Mouse (Mus musculus) liver (tissue): ENCODE measurements around the gene A930004D18Rik.

Experiments
- DNase-seq: peaks from one replicate; pipeline ENCODE4 v3.0.0-alpha.2; 2020; ENCODE audit warnings: mixed read lengths

Gene A930004D18Rik

DNA sequence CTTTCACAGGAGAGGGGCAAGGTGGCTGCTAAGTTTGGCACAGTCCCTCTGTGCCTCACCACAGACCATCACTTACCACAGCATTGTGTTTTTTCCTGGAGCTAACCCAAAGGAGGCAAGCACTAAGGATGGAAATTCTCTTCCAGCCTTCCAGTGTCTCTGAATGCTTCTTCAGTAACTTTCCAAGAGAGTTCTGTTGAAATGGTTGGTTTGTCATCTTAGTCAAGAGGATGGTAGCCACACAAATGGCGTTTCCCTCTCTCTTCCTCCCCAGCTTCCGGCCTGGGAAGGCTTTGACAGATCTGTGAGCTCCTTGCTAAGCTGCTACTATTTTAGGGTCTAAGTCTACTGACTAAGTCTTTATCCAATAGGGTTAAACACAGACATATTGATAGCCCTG, at the start of gene A930004D18Rik:
Gene A930004D18Rik (minus strand): TSS at position 247 of the 400 bp plus-strand sequence.
- no peak for DNase-seq

DNA sequence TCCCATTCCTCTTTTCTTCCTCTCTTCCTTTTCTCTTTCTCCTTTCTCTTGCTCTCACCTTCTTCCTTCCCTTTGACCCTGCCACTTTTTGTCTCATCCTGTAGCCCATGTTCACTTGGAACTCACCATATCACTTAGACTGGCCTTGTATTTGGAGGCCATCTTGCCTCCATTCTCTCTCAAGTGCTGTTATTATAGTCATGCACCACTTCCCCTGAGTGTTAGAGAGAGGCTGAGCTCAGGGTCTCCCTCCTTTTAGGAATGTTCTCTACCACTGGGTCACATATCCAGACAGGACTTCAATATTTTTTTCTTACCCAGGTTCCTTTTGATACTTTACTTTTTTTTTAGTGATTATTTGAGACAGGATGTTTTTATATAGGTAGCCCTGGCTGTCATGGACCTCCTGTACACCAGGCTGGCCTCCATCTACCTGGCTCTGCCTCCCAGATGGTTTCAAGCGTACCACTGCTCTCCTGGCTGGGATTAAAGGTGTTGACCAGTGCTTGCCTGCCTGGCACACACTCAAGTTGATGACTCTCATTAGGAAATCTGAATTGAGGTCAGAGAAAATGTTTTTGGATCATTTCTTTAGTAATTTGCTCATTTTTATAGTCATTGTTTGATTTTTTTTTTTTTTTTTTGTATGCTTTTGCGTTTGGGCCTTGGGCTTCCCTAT, 42.8 kb upstream of the A930004D18Rik start:
- DNase-seq = no peak

DNA sequence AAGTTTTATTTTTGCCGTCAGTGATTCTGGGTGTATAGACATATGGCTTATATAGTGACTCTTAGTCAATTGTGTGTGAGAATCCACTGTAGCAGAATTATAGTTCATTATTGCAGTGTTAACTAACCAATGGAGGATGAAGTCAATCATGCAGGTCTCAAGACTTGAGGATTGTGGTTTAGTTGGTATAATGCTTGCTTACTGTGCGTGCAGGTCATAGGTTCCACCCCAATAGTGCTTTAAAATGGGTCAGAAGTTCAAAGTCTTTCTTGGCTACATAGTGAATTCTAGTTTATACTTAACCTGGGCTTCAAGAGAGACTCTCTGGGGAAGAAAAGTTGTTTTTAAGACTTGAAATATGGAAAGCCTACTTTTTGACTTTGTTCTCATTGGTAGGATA, 34.4 kb upstream of the A930004D18Rik start:
- DNase-seq = no peak

DNA sequence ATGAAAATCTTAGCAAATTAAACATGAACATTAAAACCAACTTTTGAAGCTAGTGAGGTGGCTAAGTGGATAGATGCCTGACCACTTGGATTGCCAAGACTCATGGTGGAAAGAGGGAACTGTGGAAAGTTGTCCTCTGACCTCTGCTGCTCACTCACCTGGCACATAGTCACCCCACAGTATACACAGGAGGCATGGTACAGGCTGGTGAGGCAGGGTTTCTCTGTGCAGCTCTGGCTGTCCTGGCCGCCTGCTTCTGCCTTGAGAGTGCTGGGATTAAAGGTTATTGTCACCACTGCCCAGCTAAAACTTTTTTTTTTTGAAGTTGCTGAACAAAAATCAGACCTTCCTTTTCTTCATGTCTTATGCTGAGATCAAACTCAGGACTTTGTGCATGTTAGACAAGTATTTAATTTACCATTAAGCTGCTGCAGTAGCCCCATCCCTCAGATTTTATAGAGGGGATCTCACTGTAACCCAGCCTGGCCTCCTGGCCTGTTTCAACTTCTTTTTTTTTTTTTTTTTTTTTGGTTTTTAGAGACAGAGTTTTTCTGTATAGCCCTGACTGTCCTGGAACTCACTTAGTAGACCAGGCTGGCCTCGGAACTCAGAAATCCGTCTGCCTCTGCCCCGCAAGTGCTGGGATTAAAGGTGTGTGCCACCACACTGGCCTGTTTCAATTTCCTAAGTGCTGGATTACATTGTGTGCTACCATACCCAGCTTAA, 30.7 kb upstream of the A930004D18Rik start:
- DNase-seq = no peak

DNA sequence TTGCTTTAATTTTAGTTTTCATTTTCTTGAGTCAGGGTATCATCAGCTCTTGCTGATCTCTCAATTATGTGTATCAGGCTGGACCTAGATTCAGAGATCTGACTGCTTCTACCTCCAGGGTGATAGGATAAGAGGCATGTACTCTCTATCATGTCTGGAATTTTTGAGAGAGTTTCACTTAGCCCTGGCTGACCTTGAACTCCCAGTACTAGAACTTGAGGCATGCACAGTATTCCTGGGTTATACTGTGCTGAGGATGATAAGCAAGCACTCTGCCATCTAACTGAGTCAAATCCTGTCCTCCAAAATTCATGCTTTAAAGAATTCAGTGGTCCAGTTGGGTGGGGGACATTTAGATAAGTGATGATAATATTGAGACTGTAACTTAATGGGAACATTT, 28.9 kb upstream of the A930004D18Rik start:
- no peak for DNase-seq

DNA sequence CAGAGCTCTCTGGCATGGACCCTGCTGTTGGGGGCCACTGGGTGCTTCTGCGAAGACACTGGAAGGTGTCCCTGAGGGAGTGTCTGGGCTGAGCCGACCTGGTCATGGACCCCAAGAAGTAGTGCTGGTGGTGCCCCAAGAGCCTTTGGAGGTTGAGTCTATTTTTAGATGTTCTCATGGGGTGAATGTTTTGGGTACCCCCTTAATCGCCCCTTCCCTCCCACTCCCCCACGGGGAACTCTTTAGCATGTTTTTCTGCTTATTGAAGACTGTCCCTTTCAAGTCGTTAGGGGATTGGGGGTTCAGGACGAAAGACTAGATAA, 28.1 kb upstream of the A930004D18Rik start:
- no peak for DNase-seq

DNA sequence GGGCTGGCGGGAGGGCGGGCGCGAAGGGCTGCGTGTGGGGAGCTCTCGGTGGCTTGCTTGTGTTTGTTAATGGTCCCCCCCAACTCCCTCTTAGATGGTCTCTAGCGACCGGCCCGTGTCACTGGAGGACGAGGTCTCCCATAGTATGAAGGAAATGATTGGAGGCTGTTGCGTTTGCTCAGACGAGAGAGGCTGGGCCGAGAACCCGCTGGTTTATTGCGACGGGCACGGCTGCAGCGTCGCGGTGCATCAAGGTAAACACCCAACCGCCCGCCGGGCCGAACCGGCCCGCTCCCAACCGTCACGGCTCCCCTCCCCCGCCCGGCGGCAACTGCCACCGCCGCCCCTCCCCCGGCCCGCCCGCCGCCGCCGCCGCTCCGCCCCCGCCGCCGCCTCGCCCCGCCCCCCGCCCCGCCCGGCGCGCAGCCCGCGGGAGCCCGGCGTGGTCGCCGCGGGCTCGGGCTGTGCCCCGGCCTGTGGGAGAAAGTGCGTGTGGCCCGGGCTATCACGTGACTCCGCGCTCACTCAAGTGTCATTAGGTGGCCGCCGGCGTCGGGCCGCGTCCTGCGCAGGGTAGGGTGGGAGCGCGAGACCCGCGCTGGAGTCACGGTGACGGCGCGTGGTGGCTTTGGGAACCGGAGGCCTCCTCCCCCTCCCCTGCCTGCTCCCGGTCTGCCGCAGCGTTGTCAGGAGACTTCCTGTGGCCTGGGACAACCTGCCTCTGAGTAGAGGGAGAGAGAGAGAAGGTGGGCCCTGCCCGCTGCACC, 27.6 kb upstream of the A930004D18Rik start:
- DNase-seq = peak; percentile 90

DNA sequence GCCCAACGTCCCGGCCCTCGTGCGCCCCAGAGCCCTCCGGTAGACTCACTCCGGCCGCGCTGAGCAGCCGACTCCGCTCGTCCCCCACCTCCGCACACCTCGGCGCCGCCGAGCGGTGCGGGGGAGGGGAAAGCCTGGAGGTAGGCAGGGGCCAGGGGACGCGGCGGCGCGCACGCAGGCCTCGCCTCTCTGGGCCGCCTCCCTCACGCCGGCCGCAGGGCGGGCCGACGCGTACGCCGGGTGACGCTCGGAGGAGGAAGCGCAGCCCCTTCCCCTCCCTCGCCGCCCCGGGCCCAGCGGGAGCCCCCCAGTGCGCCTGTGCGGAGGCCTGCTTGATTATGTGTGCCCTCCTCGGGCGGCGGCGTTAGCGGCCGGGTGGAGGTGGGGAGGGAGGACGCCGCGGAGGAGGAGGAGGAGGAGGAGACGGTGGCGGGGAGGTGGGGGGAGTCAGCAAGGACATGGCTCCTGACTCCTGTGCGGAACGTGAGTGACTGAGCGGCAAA, 26.9 kb upstream of the A930004D18Rik start:
- peak; percentile 92 for DNase-seq

DNA sequence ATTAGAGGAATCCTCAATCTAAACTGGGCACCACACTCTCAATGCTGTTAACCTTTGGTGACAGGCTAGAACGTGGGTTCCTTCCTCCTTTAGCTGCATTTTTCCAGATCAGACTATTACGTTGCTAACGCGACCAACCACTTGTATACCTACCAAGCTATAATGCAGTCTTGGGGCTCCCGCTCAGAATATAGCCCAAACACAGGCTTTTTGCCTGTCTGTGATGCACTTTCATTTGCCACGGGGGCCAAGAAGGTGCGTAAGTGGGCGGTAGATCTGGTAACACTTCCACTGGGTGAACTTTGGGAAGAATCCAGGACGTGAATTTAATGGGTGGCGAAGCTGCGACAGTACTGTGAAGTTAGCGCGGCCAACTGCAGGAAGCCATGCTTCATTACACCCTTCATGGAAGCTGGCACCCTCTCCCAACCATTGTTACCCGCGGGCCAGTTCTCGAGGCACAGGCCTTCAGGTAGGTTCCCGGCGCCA, 26.3 kb upstream of the A930004D18Rik start:
- peak; percentile 52 for DNase-seq

DNA sequence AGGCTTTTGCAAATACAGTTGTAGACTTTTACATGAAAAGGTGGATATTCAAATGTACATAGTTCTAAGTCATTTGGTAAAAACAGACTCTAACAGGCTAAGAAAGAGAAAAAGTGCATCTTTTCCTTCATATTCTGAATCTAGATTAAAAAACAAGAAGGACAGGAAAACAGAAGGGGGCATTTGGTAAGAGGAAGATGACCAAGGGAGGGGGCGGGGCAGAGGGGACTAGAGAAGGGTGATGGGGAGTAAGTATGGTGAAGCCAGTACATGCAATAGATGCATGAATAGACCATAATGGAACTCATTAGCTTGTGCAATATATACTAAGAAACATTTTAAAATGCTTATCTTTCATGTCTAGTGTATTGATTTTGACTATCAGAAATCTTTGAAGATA, 22.9 kb upstream of the A930004D18Rik start:
- no peak for DNase-seq

DNA sequence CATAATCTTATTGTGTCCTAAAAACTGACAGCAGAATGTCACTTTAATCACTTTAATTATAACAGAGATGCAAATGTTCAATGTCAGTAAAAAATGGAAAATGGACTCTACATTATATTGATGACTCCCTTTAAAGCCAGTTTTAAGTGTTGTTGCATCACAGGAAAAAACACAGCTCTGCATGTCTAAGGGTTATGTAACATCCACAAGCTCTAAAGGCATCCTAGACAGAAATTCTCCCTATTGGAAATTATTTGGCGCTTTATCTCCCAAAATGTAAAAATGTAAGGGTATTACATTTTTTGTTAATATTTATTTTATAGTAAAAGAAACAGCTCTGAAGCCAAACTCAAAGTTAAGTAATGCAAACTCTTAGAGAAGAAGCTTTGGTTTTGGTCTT, 22.4 kb upstream of the A930004D18Rik start:
- no peak for DNase-seq

DNA sequence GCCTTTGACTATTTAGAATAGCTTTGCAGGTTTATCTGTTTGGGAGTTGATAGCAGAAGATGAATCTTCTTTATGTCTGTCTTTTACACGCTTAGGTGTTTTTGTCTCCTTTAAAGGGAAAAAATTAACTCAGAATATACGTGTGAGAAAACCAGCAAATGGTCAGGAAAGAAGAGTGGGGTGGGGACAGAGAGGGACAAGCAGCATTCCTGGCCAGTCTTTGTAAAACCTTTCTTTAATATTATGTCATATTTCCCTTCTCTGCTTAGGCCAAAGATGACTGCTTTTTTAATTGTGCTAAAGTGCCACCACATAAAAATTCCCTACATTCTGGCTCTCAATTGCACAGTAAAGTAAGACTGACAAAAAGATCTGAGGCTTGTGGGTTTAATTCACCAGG, 21.5 kb upstream of the A930004D18Rik start:
- DNase-seq = no peak

DNA sequence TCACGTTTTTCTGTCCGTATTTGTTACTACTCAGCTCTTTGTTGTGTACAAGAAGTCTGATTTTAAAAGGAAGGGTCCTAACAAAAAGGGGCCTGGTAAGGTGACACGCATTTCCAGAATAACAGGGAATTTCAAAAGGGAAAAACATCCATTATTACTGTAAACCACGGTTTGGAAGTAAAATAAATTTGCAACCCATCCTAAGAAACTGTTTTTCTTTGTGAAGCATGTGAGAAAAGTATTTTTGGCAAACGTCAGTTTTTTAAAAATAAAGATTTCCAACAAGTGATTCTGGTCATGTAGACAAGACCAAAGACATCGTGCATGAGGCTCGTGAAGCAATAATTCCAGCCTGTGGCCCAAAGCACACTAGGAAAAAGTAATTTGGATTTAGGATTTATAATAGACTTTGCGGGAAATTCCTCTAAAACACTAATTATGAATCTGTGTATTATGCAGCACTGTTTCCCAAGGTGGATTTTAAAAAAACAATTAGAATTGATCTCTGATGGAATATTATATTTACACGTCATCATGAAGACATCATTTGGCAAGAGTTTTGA, 20.7 kb upstream of the A930004D18Rik start:
- no peak for DNase-seq

DNA sequence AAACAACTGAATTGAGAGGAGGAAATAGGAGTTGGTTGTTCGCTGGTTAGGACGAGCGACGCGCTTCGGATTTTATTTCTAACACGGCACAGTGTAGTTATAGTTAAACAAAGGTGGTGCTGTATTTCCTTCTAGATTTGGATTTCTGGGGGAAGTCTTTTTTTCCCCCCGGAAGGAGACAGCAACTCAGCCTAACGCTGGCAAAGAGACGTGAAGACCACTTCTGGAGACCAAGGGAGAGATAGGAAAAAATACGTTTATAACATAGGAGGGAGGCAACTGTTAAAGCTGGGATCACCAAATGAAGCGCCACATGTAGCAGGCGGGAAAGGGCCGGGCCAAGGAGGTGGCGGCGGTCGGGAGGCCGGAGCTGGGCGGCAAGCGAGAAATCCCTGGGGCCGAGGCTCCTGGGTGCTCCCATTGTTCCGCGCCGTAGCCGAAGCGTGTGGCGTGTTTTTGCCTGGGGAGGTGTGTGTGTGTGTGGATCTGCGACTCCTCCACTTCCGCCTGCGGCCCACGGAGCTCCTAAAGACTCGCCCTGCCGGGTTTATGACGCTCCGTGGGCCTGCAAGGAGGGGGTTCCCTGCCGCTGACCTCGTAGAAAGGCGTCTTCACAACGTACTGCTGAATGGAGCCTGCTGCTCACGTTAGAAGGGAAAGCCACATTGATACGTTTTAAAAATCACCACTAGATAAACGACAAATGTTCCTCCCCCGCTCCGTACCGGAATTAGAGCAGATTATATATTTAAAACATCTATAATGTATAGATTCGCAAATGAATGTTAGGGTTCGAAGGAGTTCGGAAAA, 20.0 kb upstream of the A930004D18Rik start:
- DNase-seq = peak; percentile 78

DNA sequence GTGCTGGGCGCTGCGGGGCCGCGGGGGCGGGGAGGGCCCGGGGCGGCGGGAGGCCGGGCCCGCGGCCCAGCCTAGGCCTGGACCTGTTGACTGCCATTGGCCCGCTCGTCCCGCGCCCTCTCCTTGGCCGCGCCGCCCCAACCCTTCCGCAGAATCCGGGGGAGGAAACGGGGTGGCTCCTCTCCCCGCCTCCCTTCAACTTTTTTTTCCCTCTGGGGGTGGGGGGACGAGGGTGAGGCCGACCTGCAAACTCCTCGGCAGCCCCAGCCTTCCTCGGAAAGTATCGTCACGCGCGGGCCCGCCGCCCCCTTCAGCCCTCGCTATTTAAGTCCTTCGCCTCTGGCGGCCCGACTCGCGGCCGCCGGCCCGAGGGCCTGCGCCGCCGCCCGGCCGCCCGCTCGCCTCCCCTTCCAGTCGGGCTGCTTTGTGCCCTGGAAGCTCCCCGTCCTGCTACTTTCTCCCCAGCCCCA, 19.3 kb upstream of the A930004D18Rik start:
- DNase-seq = no peak

DNA sequence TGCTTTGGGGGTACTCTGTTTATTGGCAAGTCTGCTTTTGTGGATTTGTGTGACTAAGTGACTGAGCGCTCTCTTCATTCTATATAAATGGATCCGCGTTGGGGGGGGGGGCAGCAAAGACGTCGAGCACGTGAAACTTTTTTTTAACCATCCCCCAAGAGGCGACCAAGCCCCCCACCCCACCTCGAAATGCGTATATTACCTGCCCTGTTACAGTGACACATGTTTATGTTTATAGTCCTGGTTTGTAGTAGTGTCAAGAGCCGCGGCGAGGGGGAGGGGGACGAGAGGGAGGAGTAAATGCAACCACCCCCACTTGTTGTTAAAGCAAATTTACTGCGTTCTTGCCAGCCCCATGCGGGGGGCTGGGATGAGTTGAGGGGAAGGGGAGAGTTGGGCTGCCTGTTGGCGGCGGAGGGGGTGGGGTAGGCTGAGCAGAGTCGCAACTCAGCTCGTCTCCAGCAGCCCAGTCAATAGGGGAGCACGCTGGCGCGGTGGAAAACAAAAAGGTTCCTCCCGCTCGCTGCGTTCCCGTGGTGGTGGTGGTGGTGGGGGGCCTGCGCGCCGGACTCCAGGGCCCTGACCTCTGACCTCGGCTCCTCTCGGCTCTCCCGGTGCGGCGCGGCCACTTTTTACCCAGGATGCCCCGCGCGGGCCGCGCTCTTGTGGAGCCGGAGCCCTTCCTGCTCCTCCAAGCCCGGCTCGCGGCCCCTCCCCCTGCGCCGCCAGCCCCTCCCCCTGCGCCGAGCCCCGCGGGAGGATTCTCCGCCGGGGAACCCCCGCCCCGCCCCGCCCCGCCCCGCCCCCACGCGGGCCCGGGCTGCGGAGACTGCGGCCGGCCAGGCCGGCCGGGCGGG, 18.6 kb upstream of the A930004D18Rik start:
- DNase-seq = peak; percentile 99

DNA sequence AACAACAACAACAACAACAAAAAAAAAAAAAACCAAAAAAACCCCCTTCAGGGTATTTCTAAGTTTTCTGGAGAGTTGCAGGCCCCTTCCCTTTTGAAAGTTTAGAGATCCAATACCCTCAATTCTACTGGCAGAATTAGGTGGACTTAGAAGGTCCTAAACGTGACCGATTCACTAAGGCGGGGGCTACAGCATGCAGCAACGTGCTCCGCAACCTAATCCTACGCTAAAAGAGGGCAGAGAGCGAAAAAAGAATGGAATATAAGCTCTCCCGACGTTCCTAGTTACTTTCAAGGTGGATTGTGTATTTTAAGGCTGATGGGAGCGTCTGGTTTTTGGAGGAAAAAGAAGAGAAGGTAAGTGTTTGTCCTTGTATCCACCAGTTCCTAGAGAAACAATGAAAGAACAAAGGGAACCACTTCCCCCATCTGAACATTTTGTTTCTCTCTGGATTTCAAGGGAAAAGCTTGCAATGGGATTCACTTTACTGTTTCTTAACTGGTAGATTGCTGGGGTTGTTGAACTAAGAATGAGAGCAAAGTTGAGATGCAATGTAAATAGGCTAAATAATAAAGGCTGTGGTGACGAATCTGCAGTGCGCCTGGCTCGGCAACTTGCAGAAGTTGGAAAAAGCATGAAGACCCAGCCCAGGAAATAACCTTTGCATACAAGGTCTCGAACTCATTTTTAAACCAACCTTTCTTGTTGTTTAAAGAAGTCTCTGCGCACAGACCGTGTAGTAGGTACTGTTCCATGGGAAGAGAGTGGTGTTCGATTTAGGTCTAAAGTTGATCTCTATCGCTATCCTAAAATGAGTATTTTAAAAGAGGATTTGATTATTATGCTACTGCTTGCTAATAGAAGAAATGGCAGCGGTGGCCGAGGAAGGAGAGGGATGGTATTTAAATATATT, 17.7 kb upstream of the A930004D18Rik start, which contains the start of gene Mllt10:
Gene Mllt10 (plus strand): TSS at position 222 of the 913 bp plus-strand sequence.
- no peak for DNase-seq

DNA sequence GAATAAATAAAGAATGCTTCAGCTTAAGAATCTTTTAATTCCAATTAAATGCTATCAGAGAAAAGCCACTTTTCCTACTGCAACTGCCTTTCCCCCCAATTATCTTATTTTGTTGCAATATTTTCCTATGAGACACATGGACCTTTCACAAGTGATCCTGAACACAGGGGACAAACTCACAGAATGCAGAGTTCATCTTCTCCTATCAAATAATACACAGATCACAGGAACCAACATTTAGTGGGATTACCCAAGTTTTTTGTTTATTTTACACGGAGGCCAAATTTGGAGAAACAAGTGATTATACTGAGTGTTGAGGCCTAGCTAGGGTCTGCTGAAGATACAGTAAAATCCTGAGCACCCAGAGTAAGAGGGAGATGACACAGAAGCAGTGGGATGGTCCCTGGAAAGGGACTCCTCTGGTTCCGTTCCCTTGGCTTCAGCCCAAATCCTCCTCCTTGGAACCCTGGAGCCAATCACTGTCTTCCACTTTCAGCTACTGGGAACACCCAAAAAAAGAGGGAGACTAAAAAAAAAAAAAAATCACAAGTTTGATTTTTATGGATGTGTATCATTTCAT, 16.5 kb upstream of the A930004D18Rik start:
- no peak for DNase-seq

DNA sequence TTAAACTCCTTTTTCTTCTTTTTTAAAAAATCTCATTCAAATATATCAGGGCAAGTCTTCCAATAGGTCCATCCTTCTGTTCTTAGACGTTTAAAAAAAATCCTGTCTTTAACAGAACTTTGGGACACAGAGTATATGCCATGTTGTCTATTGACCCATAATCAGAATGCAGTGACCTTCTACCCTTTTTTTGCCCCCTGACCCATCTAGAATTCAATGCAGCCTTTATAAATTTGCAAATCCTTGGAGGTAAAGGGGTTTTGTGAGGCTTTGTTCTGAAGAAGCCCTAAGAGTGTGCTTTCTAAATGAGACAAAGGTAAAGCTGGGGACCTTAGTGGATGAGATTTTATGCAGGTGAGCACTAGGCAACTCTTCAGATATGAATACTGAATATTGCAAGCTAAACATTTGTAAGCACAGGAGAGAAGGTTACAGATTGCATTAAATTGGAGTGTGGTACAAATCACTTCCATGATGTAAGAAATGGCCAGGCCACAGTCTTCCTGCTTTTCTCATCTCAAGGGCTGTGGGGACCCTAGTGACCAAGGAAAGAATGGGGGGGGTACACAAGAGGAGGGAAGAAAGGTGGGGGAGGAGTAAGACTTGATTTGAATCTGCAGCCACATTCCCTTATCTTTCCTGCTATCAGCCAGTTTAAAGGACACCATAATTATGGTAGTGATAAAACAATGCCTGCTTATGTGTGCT, 15.9 kb upstream of the A930004D18Rik start:
- no peak for DNase-seq
